Mouse (Mus musculus) large intestine, adult 2 months (tissue): Measurements from ENCODE around the gene Olfr1245. TPM values are rescaled to one million over a fixed set of nuclear protein-coding genes. Genes with fewer than 3 reads are reported as not detected.
"Not testable (repeated sequence)": the region's sequence is repeated elsewhere in the genome, so short reads cannot be mapped to it uniquely, and the experiment has no call there.

Source experiments
- DNase-seq: peaks from one replicate; pipeline ENCODE4 v3.0.0-alpha.2; 2012; ENCODE audit warnings: low read depth, low spot score
- WGBS: fragments of 180-500 bp; shearing (Covaris S2); methylation state at CpG from one replicate; pipeline ENCODE4 v1.1.7; 2018; 5-methylcytosine and 5-hydroxymethylcytosine counted together
- polyA plus RNA-seq: library from polyadenylated mRNA; depleted of rRNA; stranded (reverse); fragments of >200 nt; gene quantifications from 2 replicates; pipeline ENCODE4 v1.2.3, GENCODE M21; 2012; rRNA removed

Gene Olfr1245
- not detected in 2 replicates for polyA plus RNA-seq

DNA sequence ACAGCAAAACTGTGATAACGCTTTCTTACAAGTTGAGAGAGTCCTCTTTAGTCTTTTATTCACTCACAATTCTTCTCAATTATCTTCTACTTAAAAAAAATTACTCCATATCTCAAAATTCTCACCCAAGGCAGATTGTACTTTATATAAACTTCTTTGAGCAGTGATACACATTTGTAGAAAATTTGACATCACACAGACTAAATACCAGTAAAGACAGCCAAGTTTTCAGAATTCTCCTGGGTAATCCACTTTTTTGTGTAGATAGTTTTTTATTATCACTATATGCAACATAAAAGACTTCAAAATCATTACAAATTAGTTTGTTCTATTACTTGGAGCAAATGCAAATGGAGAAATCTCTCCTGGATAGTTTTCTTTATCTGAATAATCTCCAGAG lies at the start of gene Olfr1245:
Gene Olfr1245, minus strand, starts transcription at position 101 of the 400 bp plus-strand sequence.
- no peak for DNase-seq
- 67% methylated on average over 1 of the region's 1 CpGs for WGBS

- WGBS = 93% methylated on average over 1 of the region's 1 CpGs
- not testable (repeated sequence) for DNase-seq
These were observed 39.9 kb upstream of the Olfr1245 start, which contains the start of gene Olfr1248 for GRCm38 (mm10) chr2:89618145-89618544. Gene Olfr1248, minus strand, starts transcription at chr2:89618245.

DNA sequence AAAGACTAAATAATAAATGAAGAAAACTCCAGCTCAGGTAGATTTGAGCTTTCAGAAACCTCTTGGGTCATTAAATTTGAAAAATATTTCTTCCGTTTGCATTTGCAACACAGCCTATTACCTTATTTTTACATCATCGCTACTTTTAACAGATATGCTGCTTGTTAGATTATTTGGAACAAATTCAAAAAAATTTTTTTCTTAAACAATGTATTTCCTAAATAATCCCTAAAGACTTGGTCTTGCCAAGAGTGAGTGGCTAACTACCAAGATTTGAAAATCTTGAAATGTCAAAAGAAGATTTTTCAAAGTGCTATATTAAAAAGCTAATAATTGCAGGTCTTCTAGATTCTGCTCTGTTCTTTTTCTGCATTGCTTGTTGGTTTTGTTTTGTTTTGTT lies 35.8 kb upstream of the Olfr1245 start, which contains the start of gene Olfr1247:
Gene Olfr1247, minus strand, starts transcription at position 101 of the 400 bp plus-strand sequence.
- no peak for DNase-seq
- 94% methylated on average over 2 of the region's 2 CpGs for WGBS

DNA sequence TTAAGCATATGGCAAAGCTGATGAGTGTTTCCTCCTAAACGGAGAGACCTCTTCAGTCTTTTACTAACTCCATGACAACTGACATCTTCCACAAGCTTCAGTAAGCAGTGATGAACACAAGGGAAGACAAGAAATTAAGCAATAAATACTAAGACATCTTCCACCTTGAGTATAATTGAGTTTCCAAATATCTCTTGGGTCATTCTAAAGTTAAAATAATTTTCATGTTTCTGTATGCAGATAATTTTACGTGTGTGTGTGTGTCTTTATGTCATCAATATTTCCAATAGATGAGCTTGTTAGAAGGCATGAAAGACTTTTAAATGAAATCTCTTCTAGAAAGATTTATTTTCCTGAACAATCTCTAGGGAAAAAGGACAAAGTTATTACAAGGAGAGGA lies 14.8 kb upstream of the Olfr1245 start, which contains the start of gene Olfr1246:
Gene Olfr1246, minus strand, starts transcription at position 101 of the 400 bp plus-strand sequence.
- no peak for DNase-seq
- WGBS = 74% methylated on average over 2 of the region's 2 CpGs

DNA sequence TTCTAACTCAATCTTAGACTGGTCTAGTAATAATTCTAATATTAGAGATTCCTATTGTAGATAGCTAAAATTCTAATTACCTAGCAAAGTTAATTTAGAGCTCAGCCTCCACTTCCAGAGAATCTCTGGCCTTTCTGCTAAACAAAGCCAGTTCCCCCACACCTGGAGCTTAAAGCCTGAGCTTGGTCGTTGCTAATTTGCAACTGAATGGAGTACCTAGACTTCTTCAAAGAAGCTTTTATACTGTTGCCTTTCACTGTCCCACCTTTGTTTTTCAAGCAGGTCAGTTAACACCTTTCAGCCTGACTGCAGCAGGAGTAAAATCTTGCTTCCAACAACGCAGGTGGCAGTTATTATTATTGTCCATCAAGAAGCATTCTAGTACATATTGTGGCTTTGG lies 15.5 kb downstream of the Olfr1245 start:
- 60% methylated on average over 2 of the region's 2 CpGs for WGBS
- not testable (repeated sequence) for DNase-seq

DNA sequence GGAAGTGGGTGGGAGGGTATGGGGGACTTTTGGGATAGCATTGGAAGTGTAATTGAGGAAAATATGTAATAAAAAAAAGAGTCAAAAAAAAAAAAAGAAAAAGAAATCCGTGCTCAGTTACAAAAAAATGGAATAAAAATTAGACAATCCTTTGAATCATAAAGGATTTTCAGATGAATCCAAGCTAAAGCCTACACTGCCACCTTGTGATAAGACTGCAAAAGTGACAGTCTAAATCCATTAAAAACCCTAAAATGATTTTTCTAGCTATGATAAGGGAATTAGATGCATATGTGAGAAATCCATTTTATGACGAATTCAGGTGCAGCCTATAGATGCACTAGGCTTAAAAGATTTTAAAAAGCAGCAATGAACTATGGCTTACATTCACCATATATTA lies 33.7 kb downstream of the Olfr1245 start:
- 57% methylated on average over 2 of the region's 2 CpGs for WGBS
- DNase-seq = no peak

GRCm38 (mm10) chr2:89539923-89540322 lies 38.3 kb downstream of the Olfr1245 start:
- WGBS = 63% methylated on average over 1 of the region's 1 CpGs

DNA sequence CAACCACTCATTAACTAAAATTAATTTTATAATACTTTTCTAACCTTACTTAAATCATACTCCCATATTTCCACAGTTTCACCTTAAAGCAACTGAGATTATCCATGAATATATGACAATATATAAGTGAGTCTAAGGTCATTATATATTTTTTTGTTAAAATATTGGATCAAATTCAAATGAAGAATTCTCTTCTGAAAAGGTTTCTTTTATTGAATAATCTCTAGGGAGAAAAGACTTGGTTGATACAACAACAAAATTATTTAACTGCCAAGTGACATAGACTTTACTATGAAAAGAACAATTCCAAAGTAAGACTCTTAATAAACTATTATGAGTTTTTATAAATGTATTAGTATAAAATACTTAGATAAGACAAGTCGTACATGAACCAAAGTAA lies 46.9 kb downstream of the Olfr1245 start, which contains the start of gene Olfr1243:
Gene Olfr1243, minus strand, starts transcription at position 101 of the 400 bp plus-strand sequence.
- DNase-seq = no peak
- WGBS = 83% methylated on average over 1 of the region's 1 CpGs

More at GRCm38 (mm10) chr2:89539923-89540322, 38.3 kb downstream of the Olfr1245 start:
- DNase-seq = no peak

Other genes starting within 250 kb of the Olfr1245 start
- gene Olfr1232, start 248.8 kb downstream of the Olfr1245 start, polyA plus RNA-seq = not detected in 2 replicates
- gene Olfr1233, start 236.0 kb downstream of the Olfr1245 start, polyA plus RNA-seq = not detected in 2 replicates
- gene Olfr1234, start 213.6 kb downstream of the Olfr1245 start, polyA plus RNA-seq = not detected in 2 replicates
- gene Olfr1238, start 168.8 kb downstream of the Olfr1245 start, polyA plus RNA-seq = not detected in 2 replicates
- not detected in 2 replicates for gene Olfr1239, start 158.0 kb downstream of the Olfr1245 start, polyA plus RNA-seq
- gene Olfr1240, start 135.4 kb downstream of the Olfr1245 start, polyA plus RNA-seq = not detected in 2 replicates
- gene Olfr1241, start 91.3 kb downstream of the Olfr1245 start, polyA plus RNA-seq = not detected in 2 replicates
- not detected in 2 replicates for gene Olfr1242, start 80.1 kb downstream of the Olfr1245 start, polyA plus RNA-seq
- gene Olfr1243, start 47.0 kb downstream of the Olfr1245 start, polyA plus RNA-seq = not detected in 2 replicates
- not detected in 2 replicates for gene Olfr1246, start 14.7 kb upstream of the Olfr1245 start, polyA plus RNA-seq
- gene Olfr1247, start 35.7 kb upstream of the Olfr1245 start, polyA plus RNA-seq = not detected in 2 replicates
- gene Olfr1248, start 39.8 kb upstream of the Olfr1245 start, polyA plus RNA-seq = not detected in 2 replicates
- not detected in 2 replicates for gene Olfr1249, start 56.5 kb upstream of the Olfr1245 start, polyA plus RNA-seq
- gene Olfr1250, start 83.0 kb upstream of the Olfr1245 start, polyA plus RNA-seq = not detected in 2 replicates
- not detected in 2 replicates for gene Olfr1251, start 93.5 kb upstream of the Olfr1245 start, polyA plus RNA-seq
- gene Olfr1252, start 146.6 kb upstream of the Olfr1245 start, polyA plus RNA-seq = not detected in 2 replicates
- gene Olfr1253, start 178.6 kb upstream of the Olfr1245 start, polyA plus RNA-seq = not detected in 2 replicates
- not detected in 2 replicates for gene Olfr1254, start 215.2 kb upstream of the Olfr1245 start, polyA plus RNA-seq
- gene Olfr1255, start 233.6 kb upstream of the Olfr1245 start, polyA plus RNA-seq = not detected in 2 replicates